Mouse (Mus musculus): ENCODE results near the gene Zc3h14. TPM values are rescaled to one million over a fixed set of nuclear protein-coding genes. Genes with fewer than 3 reads are reported as not detected.

Gene Zc3h14
- total and polyA plus RNA-seq, 3 experiments = 74.9 to 429 (median 88.5) TPM

DNA sequence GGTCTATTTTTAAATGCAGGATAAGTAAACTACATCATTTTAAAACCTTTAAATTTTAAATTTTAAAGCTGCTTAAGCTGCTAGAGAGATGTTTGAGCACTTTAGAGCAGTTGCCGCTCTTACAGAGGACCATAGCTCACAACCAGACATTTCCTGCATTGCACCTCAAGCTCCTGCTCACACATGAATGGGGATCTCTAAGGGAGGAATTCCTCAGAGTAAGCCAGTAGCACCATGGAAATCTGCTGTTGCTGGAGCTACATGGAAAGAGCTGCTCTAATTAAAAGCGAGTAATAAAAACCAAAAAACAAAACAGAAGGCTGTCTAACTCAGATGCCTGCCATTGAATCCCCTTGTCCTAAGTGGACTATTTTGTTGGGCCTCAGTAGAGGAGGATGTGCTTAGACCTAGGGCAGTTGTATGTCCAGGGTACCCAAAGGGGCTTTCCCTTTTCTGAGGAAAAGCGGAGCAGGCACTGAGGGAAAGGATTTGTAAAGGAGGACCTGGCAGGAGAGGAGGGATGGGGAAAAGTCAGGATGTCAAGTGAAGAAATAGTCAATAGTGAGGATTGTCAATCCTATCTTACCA lies 49.1 kb downstream of the Zc3h14 start:
- H3K36me3 ChIP-seq (ENCODE audit: control insufficient read depth in 1 of 2, insufficient read depth in 2 of 2, low read length in 2 of 2) = peaks cover 6 to 8% of the 10 kb centered on the region in 2 experiments

DNA sequence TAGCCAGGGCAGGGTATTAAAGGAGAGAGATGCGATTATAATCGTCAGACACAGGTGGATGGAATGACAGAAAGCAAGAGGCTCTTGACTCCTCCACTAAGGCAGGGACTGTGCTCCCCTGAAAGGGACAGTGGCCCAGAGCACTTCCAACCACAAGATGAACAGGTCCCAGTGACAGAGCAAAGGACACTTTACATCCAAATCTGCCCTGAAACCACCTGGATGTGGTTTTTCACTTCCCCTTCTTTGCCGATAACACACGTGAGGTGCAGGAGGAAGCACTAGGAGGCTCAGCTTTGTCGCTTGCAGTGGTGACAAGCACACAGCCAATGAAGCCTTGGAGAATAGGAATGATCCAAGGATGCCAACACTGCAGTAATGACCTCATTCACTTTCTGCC lies 53.6 kb downstream of the Zc3h14 start:
- Histone ChIP-seq H3K36me3 (ENCODE audit: control insufficient read depth in 1 of 2, insufficient read depth in 2 of 2, low read length in 2 of 2) (peaks cover 0 to 6% of the 10 kb centered on the region in 2 experiments; a peak in 3 of 4 replicates), H3K9ac (ENCODE audit: control insufficient read depth, low read depth, low read length, poor library complexity, severe bottlenecking) (no peak overlapping the region), H3K27ac (ENCODE audit: control insufficient read depth, low read depth, low read length) (no peak overlapping the region), H3K27me3 (ENCODE audit: control insufficient read depth in 1 of 2, insufficient read depth in 2 of 2, low read length in 2 of 2) (no peaks in the 10 kb centered on the region), H3K4me1 (ENCODE audit: control insufficient read depth in 1 of 2, insufficient read depth in 2 of 2, low read length in 2 of 2) (0 out of 4 replicates have a peak, but pooled peaks cover 0 to 3% of the 10 kb centered on the region in 2 experiments), H3K4me3 (ENCODE audit: control insufficient read depth in 1 of 2, insufficient read depth in 1 of 2, low read depth in 2 of 2, low read length in 2 of 2) (no peak overlapping the region), H3K79me2 (ENCODE audit: control insufficient read depth, insufficient read depth, low read length, poor library complexity) (no peaks in the 10 kb centered on the region), H3K9me3 (replicated peaks; ENCODE audit: insufficient read depth, low read length) (no peaks in the 10 kb centered on the region)
- TF ChIP-seq KAT2A (conservative IDR thresholded peaks at IDR 0.05; ENCODE audit: low read depth, low read length) = no peak
- peak; percentile 99 for TF ChIP-seq BHLHE40 (IDR thresholded peaks at IDR 0.05; ENCODE audit: borderline replicate concordance, low read depth, low read length)
- TF ChIP-seq TCF12 (IDR thresholded peaks at IDR 0.05; ENCODE audit: low read depth, low read length) = peak; percentile 40; the same call in 1 of the 2 replicates
- peak; percentile 52 for TF ChIP-seq GATA1 (IDR thresholded peaks at IDR 0.05; ENCODE audit: low read depth, low read length)
- no peak for TF ChIP-seq MAFK (IDR thresholded peaks at IDR 0.05; ENCODE audit: borderline replicate concordance, low read depth, low read length)
- no peak for TF ChIP-seq MAZ (IDR thresholded peaks at IDR 0.05; ENCODE audit: low read depth, low read length)
- peak; percentile 75 for TF ChIP-seq RCOR1 (IDR thresholded peaks at IDR 0.05; ENCODE audit: low read depth, low read length)
- peak in 1 of 2 experiments; percentile 28; a peak in 1 of 4 replicates for TF ChIP-seq EP300 (IDR thresholded peaks at IDR 0.05; ENCODE audit: low read depth in 1 of 2, low read length in 2 of 2)
- peak; percentile 38; the same call in 1 of the 2 replicates for TF ChIP-seq ETS1 (IDR thresholded peaks at IDR 0.05; ENCODE audit: low read depth, low read length)
- TF ChIP-seq MYC (IDR thresholded peaks at IDR 0.05; ENCODE audit: low read depth, low read length) = 0 out of 2 replicates have a peak, but pooled peaks have one; percentile 28
- peak; percentile 74 for DNase-seq (ENCODE audit: low read depth, low spot score)

More for the DNA sequence above, 49.1 kb downstream of the Zc3h14 start:
- Histone ChIP-seq H3K27me3 (ENCODE audit: control insufficient read depth in 1 of 2, insufficient read depth in 2 of 2, low read length in 2 of 2) (no peaks in the 10 kb centered on the region), H3K4me3 (ENCODE audit: control insufficient read depth in 1 of 2, insufficient read depth in 1 of 2, low read depth in 2 of 2, low read length in 2 of 2) (no peak overlapping the region), H3K27ac (ENCODE audit: control insufficient read depth, low read depth, low read length) (no peak overlapping the region), H3K9ac (ENCODE audit: control insufficient read depth, low read depth, low read length, poor library complexity, severe bottlenecking) (no peak overlapping the region), H3K9me3 (replicated peaks; ENCODE audit: insufficient read depth, low read length) (no peaks in the 10 kb centered on the region), H3K4me1 (ENCODE audit: control insufficient read depth in 1 of 2, insufficient read depth in 2 of 2, low read length in 2 of 2) (0 out of 4 replicates have a peak, but pooled peaks cover 0 to 3% of the 10 kb centered on the region in 2 experiments), H3K79me2 (ENCODE audit: control insufficient read depth, insufficient read depth, low read length, poor library complexity) (no peaks in the 10 kb centered on the region)
- TF ChIP-seq SMC3 (IDR thresholded peaks at IDR 0.05; ENCODE audit: low read depth, low read length) (no peak), POLR2AphosphoS2 (IDR thresholded peaks at IDR 0.05; ENCODE audit: low read length) (no peak)
- DNase-seq (ENCODE audit: low read depth, low spot score) = no peak

DNA sequence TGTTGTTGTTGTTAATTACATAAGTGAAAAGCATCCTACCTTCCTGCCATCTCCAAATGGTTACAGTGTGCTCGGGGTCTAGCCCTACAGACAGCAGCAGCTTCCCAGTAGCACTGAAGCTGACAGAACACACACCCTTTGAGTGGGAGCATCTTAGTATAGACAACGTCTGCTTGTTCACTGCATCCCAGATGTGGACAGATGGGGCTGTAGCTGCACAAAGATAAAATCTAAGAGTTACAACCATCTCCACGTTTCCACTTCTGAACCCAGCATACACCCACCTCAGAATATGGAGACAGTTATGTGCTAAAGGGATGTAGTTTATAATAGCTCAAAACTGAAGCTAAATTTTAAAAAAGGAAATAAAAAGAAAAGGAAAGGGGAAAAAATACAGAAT lies 55.5 kb downstream of the Zc3h14 start:
- TF ChIP-seq POLR2AphosphoS2 (IDR thresholded peaks at IDR 0.05; ENCODE audit: low read length) = no peak
- no peak for TF ChIP-seq NELFE (IDR thresholded peaks at IDR 0.05; ENCODE audit: low read depth, low read length)
- no peak for TF ChIP-seq RCOR1 (IDR thresholded peaks at IDR 0.05; ENCODE audit: low read depth, low read length)
- TF ChIP-seq POLR2A (IDR thresholded peaks at IDR 0.05; ENCODE audit: control insufficient read depth in 1 of 2, insufficient read depth in 1 of 2, low read depth in 1 of 2, low read length in 2 of 2, poor library complexity in 1 of 2) = no peak
- no peak for TF ChIP-seq CHD1 (IDR thresholded peaks at IDR 0.05; ENCODE audit: low read depth, low read length)
- no peak for TF ChIP-seq ETS1 (IDR thresholded peaks at IDR 0.05; ENCODE audit: low read depth, low read length)
- no peak for TF ChIP-seq BHLHE40 (IDR thresholded peaks at IDR 0.05; ENCODE audit: borderline replicate concordance, low read depth, low read length)
- TF ChIP-seq ZMIZ1 (IDR thresholded peaks at IDR 0.05; ENCODE audit: low read depth, low read length) = no peak
- no peak for TF ChIP-seq MAX (IDR thresholded peaks at IDR 0.05; ENCODE audit: low read length)
- TF ChIP-seq MAZ (IDR thresholded peaks at IDR 0.05; ENCODE audit: low read depth, low read length) = no peak
- no peak for TF ChIP-seq USF2 (IDR thresholded peaks at IDR 0.05; ENCODE audit: borderline replicate concordance in 1 of 2, insufficient read depth in 1 of 2, low read depth in 1 of 2, low read length in 2 of 2)
- TF ChIP-seq E2F4 (IDR thresholded peaks at IDR 0.05; ENCODE audit: borderline replicate concordance, low read depth, low read length) = no peak
- no peak for TF ChIP-seq NRF1 (IDR thresholded peaks at IDR 0.05; ENCODE audit: insufficient read depth, low read depth, low read length, poor library complexity, severe bottlenecking)
- no peak for TF ChIP-seq CTCF (IDR thresholded peaks at IDR 0.05 in 2 of 3, conservative IDR thresholded peaks at IDR 0.05 in 1 of 3; ENCODE audit: control insufficient read depth in 1 of 3, insufficient read depth in 1 of 3, low read depth in 2 of 3, low read length in 3 of 3, poor library complexity in 1 of 3, severe bottlenecking in 1 of 3)
- no peak for TF ChIP-seq KAT2A (conservative IDR thresholded peaks at IDR 0.05; ENCODE audit: low read depth, low read length)
- TF ChIP-seq CHD2 (IDR thresholded peaks at IDR 0.05; ENCODE audit: low read length) = no peak
- no peak for TF ChIP-seq SIN3A (IDR thresholded peaks at IDR 0.05; ENCODE audit: low read length)
- Histone ChIP-seq H3K9ac (ENCODE audit: control insufficient read depth, low read depth, low read length, poor library complexity, severe bottlenecking) (no peak overlapping the region), H3K79me2 (ENCODE audit: control insufficient read depth, insufficient read depth, low read length, poor library complexity) (no peaks in the 10 kb centered on the region), H3K4me3 (ENCODE audit: control insufficient read depth in 1 of 2, insufficient read depth in 1 of 2, low read depth in 2 of 2, low read length in 2 of 2) (no peak overlapping the region), H3K36me3 (ENCODE audit: control insufficient read depth in 1 of 2, insufficient read depth in 2 of 2, low read length in 2 of 2) (peaks cover 0 to 6% of the 10 kb centered on the region in 2 experiments; a peak in 2 of 4 replicates), H3K27me3 (ENCODE audit: control insufficient read depth in 1 of 2, insufficient read depth in 2 of 2, low read length in 2 of 2) (no peaks in the 10 kb centered on the region), H3K9me3 (replicated peaks; ENCODE audit: insufficient read depth, low read length) (no peaks in the 10 kb centered on the region), H3K27ac (ENCODE audit: control insufficient read depth, low read depth, low read length) (no peak overlapping the region), H3K4me1 (ENCODE audit: control insufficient read depth in 1 of 2, insufficient read depth in 2 of 2, low read length in 2 of 2) (0 out of 4 replicates have a peak, but pooled peaks cover 0 to 3% of the 10 kb centered on the region in 2 experiments)
- DNase-seq (ENCODE audit: low read depth, low spot score) = no peak
